Mouse (Mus musculus) stomach, postnatal 0 days (tissue): ENCODE data around the gene B3gat2.

Source experiments
- CTCF ChIP-seq: IDR thresholded peaks from 2 replicates; pipeline ENCODE4 v1.5.1; 2016; ENCODE audit warnings: antibody characterized with exemption, low read depth, mild to moderate bottlenecking, moderate library complexity
- EP300 ChIP-seq: optimal IDR thresholded peaks from 2 replicates; pipeline ENCODE3; 2016; ENCODE audit warnings: antibody characterized with exemption

DNA sequence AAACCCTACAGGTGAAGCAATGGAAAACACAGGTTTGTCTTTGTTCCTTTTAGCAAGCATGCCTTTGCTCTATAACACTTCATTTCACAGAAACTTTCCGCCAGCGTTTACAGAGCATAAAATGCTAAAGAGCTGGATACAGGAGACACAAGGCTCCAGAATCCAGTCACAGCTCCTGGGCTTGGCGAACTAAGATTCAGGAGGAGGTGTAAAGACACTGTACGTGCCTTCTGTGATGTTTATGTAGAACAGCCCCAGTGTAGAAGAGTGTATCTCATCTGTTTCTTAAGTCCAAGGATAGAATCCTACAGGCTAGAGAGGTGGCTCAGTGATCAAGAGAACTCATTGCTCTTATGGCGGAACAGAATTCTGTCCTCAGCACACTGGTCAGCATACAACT lies 30.2 kb upstream of the B3gat2 start:
- TF ChIP-seq CTCF (no peak), EP300 (no peak)
